ENCODE assay signal across 29 mouse cellular contexts in genomic region chr7:139566533-139566932, GRCm38 (mm10). TPM values are rescaled to one million over a fixed set of nuclear protein-coding genes. Genes with fewer than 3 reads are reported as not detected.
DNase-seq lines count a peak whose midpoint lies in the region; ATAC-seq and TF ChIP-seq lines count a peak whose summit lies in the region.
"Had no signal": no experiment of that assay in that cellular context is flagged by ENCODE, and none has a peak within 500 bp of the region (broad histone marks: within the 10 kb centered on the region; RNA-seq: fewer than 3 reads in every experiment).

No protein-coding gene starts in this region.

- H3K27me3 ChIP-seq in hindbrain, embryonic 11.5 days (ENCODE audit: control insufficient read depth, insufficient read depth, low read length), result peaks cover 5% of the 10 kb centered on the region; the same call in 1 of the 2 replicates
- peaks cover 4% of the 10 kb centered on the region; the same call in 1 of the 2 replicates for H3K27me3 ChIP-seq in hindbrain, postnatal 0 days (ENCODE audit: insufficient read depth, low read length)
- peaks cover 5% of the 10 kb centered on the region for H3K27me3 ChIP-seq in hindbrain, embryonic 16.5 days (replicated peaks; ENCODE audit: control insufficient read depth, insufficient read depth, low read length)
- H3K27me3 ChIP-seq in thymus, adult 2 months (ENCODE audit: control insufficient read depth, insufficient read depth, low read length), result no peaks in the 10 kb centered on the region
- H3K27me3 ChIP-seq: forebrain, embryonic 15.5 days; kidney, embryonic 15.5 days; limb, embryonic 15.5 days; liver, embryonic 15.5 days had no signal

- 67% methylated on average over 8 of the region's 8 CpGs for WGBS in hindbrain, embryonic 11.5 days
- 65% methylated on average over 8 of the region's 8 CpGs for WGBS in hindbrain, postnatal 0 days
- WGBS in hindbrain, embryonic 16.5 days, result 67% methylated on average over 8 of the region's 8 CpGs
- 26% methylated on average over 8 of the region's 8 CpGs for WGBS in thymus, adult 2 months

- no peak for TF ChIP-seq POLR2A in thymus, adult 2 months (IDR thresholded peaks at IDR 0.05; ENCODE audit: control insufficient read depth, extremely low read depth, insufficient read depth, low read length, poor library complexity)

- no peaks in the 10 kb centered on the region for H3K4me1 ChIP-seq in hindbrain, embryonic 11.5 days (replicated peaks; ENCODE audit: control insufficient read depth, insufficient read depth, low read length)
- no peaks in the 10 kb centered on the region for H3K4me1 ChIP-seq in hindbrain, postnatal 0 days (ENCODE audit: insufficient read depth, low read length)
- no peaks in the 10 kb centered on the region for H3K4me1 ChIP-seq in hindbrain, embryonic 16.5 days (ENCODE audit: control insufficient read depth, insufficient read depth, low read depth, low read length)
- H3K4me1 ChIP-seq in thymus, adult 2 months (replicated peaks; ENCODE audit: control insufficient read depth, insufficient read depth, low read length), result no peaks in the 10 kb centered on the region
- H3K4me1 ChIP-seq: forebrain, embryonic 15.5 days; kidney, embryonic 15.5 days; limb, embryonic 15.5 days; liver, embryonic 15.5 days; neural tube, embryonic 15.5 days had no signal

- H3K36me3 ChIP-seq in hindbrain, embryonic 11.5 days (ENCODE audit: control insufficient read depth, insufficient read depth, low read length), result no peaks in the 10 kb centered on the region
- no peaks in the 10 kb centered on the region for H3K36me3 ChIP-seq in hindbrain, postnatal 0 days (ENCODE audit: insufficient read depth, low read length)
- H3K36me3 ChIP-seq in hindbrain, embryonic 16.5 days (ENCODE audit: control insufficient read depth, insufficient read depth, low read length), result no peaks in the 10 kb centered on the region; the same call in 1 of the 2 replicates
- no peaks in the 10 kb centered on the region for H3K36me3 ChIP-seq in thymus, adult 2 months (ENCODE audit: control insufficient read depth, insufficient read depth, low read length)
- H3K36me3 ChIP-seq: forebrain, embryonic 15.5 days; liver, embryonic 15.5 days; midbrain, embryonic 10.5 days; midbrain, embryonic 15.5 days; neural tube, embryonic 15.5 days had no signal

- H3K27ac ChIP-seq in hindbrain, embryonic 11.5 days (ENCODE audit: low read depth, low read length), result no peak overlapping the region
- no peak overlapping the region for H3K27ac ChIP-seq in hindbrain, postnatal 0 days
- H3K27ac ChIP-seq in hindbrain, embryonic 16.5 days (ENCODE audit: low read depth, low read length), result no peak overlapping the region
- H3K27ac ChIP-seq in thymus, adult 2 months (ENCODE audit: control insufficient read depth, insufficient read depth, low read length), result no peak overlapping the region
- H3K27ac ChIP-seq: forebrain, embryonic 15.5 days; kidney, embryonic 15.5 days; limb, embryonic 15.5 days; liver, embryonic 15.5 days; macrophage; midbrain, embryonic 10.5 days; midbrain, embryonic 15.5 days; neural tube, embryonic 15.5 days had no signal

- no peaks in the 10 kb centered on the region for H3K9me3 ChIP-seq in hindbrain, embryonic 11.5 days (ENCODE audit: control insufficient read depth, low read length)
- no peaks in the 10 kb centered on the region for H3K9me3 ChIP-seq in hindbrain, postnatal 0 days (ENCODE audit: low read length)
- no peaks in the 10 kb centered on the region for H3K9me3 ChIP-seq in hindbrain, embryonic 16.5 days (ENCODE audit: control insufficient read depth, low read length)
- H3K9me3 ChIP-seq: forebrain, embryonic 15.5 days; kidney, embryonic 15.5 days; limb, embryonic 15.5 days; liver, embryonic 15.5 days; midbrain, embryonic 10.5 days; midbrain, embryonic 15.5 days; neural tube, embryonic 15.5 days had no signal

- no peak overlapping the region for H3K9ac ChIP-seq in hindbrain, embryonic 11.5 days (ENCODE audit: low read depth, low read length)
- H3K9ac ChIP-seq in hindbrain, postnatal 0 days (replicated peaks; ENCODE audit: low read length), result no peak overlapping the region
- H3K9ac ChIP-seq in hindbrain, embryonic 16.5 days (ENCODE audit: low read depth, low read length), result no peak overlapping the region
- H3K9ac ChIP-seq: forebrain, embryonic 15.5 days; kidney, embryonic 15.5 days; limb, embryonic 15.5 days; liver, embryonic 15.5 days; midbrain, embryonic 15.5 days; neural tube, embryonic 15.5 days had no signal

- DNase-seq in hindbrain, embryonic 11.5 days (ENCODE audit: low spot score), result no peak
- DNase-seq in hindbrain, postnatal 0 days (ENCODE audit: low spot score), result no peak
- DNase-seq in 416B (ENCODE audit: low read depth), result peak; percentile 46
- no peak for DNase-seq in thymus, adult 2 months
- no peak for DNase-seq in heart, postnatal 4 days
- no peak for DNase-seq in layer of hippocampus, postnatal 10 days (ENCODE audit: low spot score in 2 of 2)
- DNase-seq: adrenal gland, postnatal 25 days; cerebellum, adult 18-20 months; heart, postnatal 14 days; kidney, adult 18-20 months; kidney, postnatal 25 days; right cerebral cortex, postnatal 25 days; thymus, adult 18-20 months; thymus, postnatal 36 days had no signal

- peak; percentile 68 for ATAC-seq in hindbrain, embryonic 11.5 days (ENCODE audit: low FRiP score)
- ATAC-seq in hindbrain, postnatal 0 days, result no peak
- ATAC-seq in granulocyte monocyte progenitor cell, adult 5-6 weeks (replicated peaks; ENCODE audit: poor library complexity, severe bottlenecking), result peak; percentile 90
- ATAC-seq in hindbrain, embryonic 16.5 days, result peak; percentile 58; the same call in 1 of the 2 replicates
- ATAC-seq: CD4-positive, CD25-positive, alpha-beta regulatory T cell, adult 4 months; forebrain, embryonic 15.5 days; inflammation-experienced regulatory T-cells, adult 6 months; lung, postnatal 0 days; midbrain, embryonic 15.5 days had no signal

- no peak overlapping the region for H3K4me3 ChIP-seq in hindbrain, embryonic 11.5 days (ENCODE audit: low read depth, low read length)
- no peak overlapping the region for H3K4me3 ChIP-seq in hindbrain, postnatal 0 days (ENCODE audit: low read length)
- H3K4me3 ChIP-seq in hindbrain, embryonic 16.5 days (ENCODE audit: low read length), result no peak overlapping the region
- H3K4me3 ChIP-seq in thymus, adult 2 months (ENCODE audit: control insufficient read depth, insufficient read depth, low read length), result no peak overlapping the region
- H3K4me3 ChIP-seq: forebrain, embryonic 15.5 days; kidney, embryonic 15.5 days; limb, embryonic 15.5 days; liver, embryonic 15.5 days; midbrain, embryonic 10.5 days; midbrain, embryonic 15.5 days; neural tube, embryonic 15.5 days had no signal

- H3K4me2 ChIP-seq in hindbrain, embryonic 11.5 days (replicated peaks; ENCODE audit: low read depth, low read length), result no peak overlapping the region
- H3K4me2 ChIP-seq in hindbrain, postnatal 0 days (ENCODE audit: low read depth, low read length), result no peak overlapping the region
- no peak overlapping the region for H3K4me2 ChIP-seq in hindbrain, embryonic 16.5 days (ENCODE audit: low read length)
- H3K4me2 ChIP-seq: forebrain, embryonic 15.5 days; kidney, embryonic 15.5 days; limb, embryonic 15.5 days; liver, embryonic 15.5 days; midbrain, embryonic 15.5 days; neural tube, embryonic 15.5 days had no signal

- TF ChIP-seq CTCF in hindbrain, postnatal 0 days (IDR thresholded peaks at IDR 0.05; ENCODE audit: low read depth), result no peak
- no peak for TF ChIP-seq CTCF in thymus, adult 2 months (IDR thresholded peaks at IDR 0.05; ENCODE audit: borderline replicate concordance, control insufficient read depth, extremely low read depth, insufficient read depth, low read length, poor library complexity)

RNA-seq across cellular contexts. Expression of gene Nkx6-2, which starts 16.1 kb away (rescaled TPM):
- 21.1 and 21.5 TPM in 2 replicates for polyA plus RNA-seq in hindbrain, embryonic 11.5 days (2014; fragmentation: Nextera tagmentation; extraction: Ambion mirVana)
- total RNA-seq in hindbrain, postnatal 0 days (2014; rRNA removed), result 18.8 and 23.2 TPM in 2 replicates
- polyA plus RNA-seq in hindbrain, postnatal 0 days (2015; fragmentation: Nextera tagmentation; extraction: Ambion mirVana), result 17.4 and 20.0 TPM in 2 replicates
- total RNA-seq in granulocyte monocyte progenitor cell, adult 5-6 weeks (2014; fragmentation: Nextera tagmentation), result not detected in 2 replicates
- total RNA-seq in granulocyte monocyte progenitor cell, adult 5-6 weeks (2017), result not detected in 2 replicates
- polyA plus RNA-seq in hindbrain, embryonic 16.5 days (2015; fragmentation: Nextera tagmentation; extraction: Ambion mirVana), result 9.4 and 9.8 TPM in 2 replicates
- 12.6 and 14.2 TPM in 2 replicates for polyA plus RNA-seq in thymus, adult 2 months (2012; rRNA removed)
- total RNA-seq in heart, postnatal 4 days (2021), result under 1 TPM in 1 of 2 experiments, not detected in 1; 0.14 TPM
- total RNA-seq in layer of hippocampus, postnatal 10 days (2021), result under 1 TPM; 0.29 to 0.37 TPM
- total RNA-seq: adrenal gland, postnatal 25 days; gastrocnemius, adult 8-10 months had no signal
- polyA plus RNA-seq: CD4-positive, CD25-positive, alpha-beta regulatory T cell, adult 4 months; gonadal fat pad, adult 2 months; inflammation-experienced regulatory T-cells, adult 6 months; kidney, embryonic 15.5 days; liver, embryonic 15.5 days; macrophage had no signal

Comparison
In these comparisons a context has a peak if more than half of its experiments do, and no peak if none do; other contexts are left out.
1. RNA of gene Nkx6-2, which starts 16.1 kb away (total RNA-seq): 18.8 to 23.2 TPM in hindbrain, postnatal 0 days; 0.29 to 0.37 TPM in layer of hippocampus, postnatal 10 days, 0.14 TPM in heart, postnatal 4 days and not detected in granulocyte monocyte progenitor cell, adult 5-6 weeks; every median in the first group is over 10 times any median in the second.